Mouse (Mus musculus) small intestine, adult 10 weeks (tissue): ENCODE results near the gene Olfr1259. TPM values are rescaled to one million over a fixed set of nuclear protein-coding genes. Genes with fewer than 3 reads are reported as not detected.

Source experiments
- polyA plus RNA-seq: library from polyadenylated mRNA; stranded (reverse); fragments of 350-450 nt; fragmentation: Illumina TruSeq; extraction: RNeasy Lipid Tissue Mini Kit (QIAGEN cat#74804); gene quantifications from one replicate; pipeline ENCODE4 v1.2.3, GENCODE M21; 2014; ENCODE audit warnings: low replicate concordance

Olfr1259 gene
- polyA plus RNA-seq, result not detected

GRCm38 (mm10) chr2:89948564-89948963, at the start of gene Olfr1259:
TSS of gene Olfr1259 (minus strand) at chr2:89948664.

GRCm38 (mm10) chr2:89990921-89991320, 42.5 kb upstream of the Olfr1259 start, which contains the start of gene Olfr1261:
TSS of gene Olfr1261 (plus strand) at chr2:89991221.

DNA sequence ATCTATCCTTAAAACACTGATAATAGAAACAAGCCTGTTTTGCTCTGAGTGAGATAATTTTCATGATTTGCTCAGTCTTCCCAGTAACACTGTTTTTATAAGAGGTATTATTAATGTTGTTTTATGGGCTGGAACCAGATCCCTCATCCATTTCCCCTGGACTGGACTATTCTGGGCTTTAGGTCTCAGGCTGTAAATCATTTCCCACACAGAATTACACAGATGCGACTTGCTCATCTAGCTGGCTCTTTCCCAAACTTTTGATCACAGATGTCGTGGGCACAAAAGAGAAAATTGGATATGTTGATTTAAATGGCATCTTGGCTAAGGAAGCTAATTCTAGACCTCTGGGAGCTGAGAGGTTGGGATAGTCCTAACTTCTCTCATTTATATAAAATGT, 25.7 kb upstream of the Olfr1259 start, which contains the start of gene Olfr1260:
Gene Olfr1260 (plus strand): TSS at position 157 of the 400 bp plus-strand sequence.

GRCm38 (mm10) chr2:89927009-89927408, 21.5 kb downstream of the Olfr1259 start, which contains the start of gene Olfr1258:
TSS of gene Olfr1258 (plus strand) at chr2:89927309.

Other genes starting within 250 kb of the Olfr1259 start
- gene Olfr1252, start 223.7 kb downstream of the Olfr1259 start, polyA plus RNA-seq, result not detected
- gene Olfr1253, start 191.6 kb downstream of the Olfr1259 start, polyA plus RNA-seq, result not detected
- gene Olfr1254, start 155.0 kb downstream of the Olfr1259 start, polyA plus RNA-seq, result not detected
- gene Olfr1255, start 136.6 kb downstream of the Olfr1259 start, polyA plus RNA-seq, result not detected
- not detected for gene Olfr1256, start 107.1 kb downstream of the Olfr1259 start, polyA plus RNA-seq
- not detected for gene Olfr48, start 100.5 kb downstream of the Olfr1259 start, polyA plus RNA-seq
- not detected for gene Olfr1257, start 70.2 kb downstream of the Olfr1259 start, polyA plus RNA-seq
- gene Olfr1258, start 21.4 kb downstream of the Olfr1259 start, polyA plus RNA-seq, result not detected
- gene Olfr1260, start 25.7 kb upstream of the Olfr1259 start, polyA plus RNA-seq, result not detected
- gene Olfr1261, start 42.6 kb upstream of the Olfr1259 start, polyA plus RNA-seq, result not detected
- gene Olfr1262, start 51.5 kb upstream of the Olfr1259 start, polyA plus RNA-seq, result not detected
- not detected for gene Olfr1263, start 63.5 kb upstream of the Olfr1259 start, polyA plus RNA-seq
- gene Olfr1264, start 76.9 kb upstream of the Olfr1259 start, polyA plus RNA-seq, result not detected
- not detected for gene Olfr1265, start 86.7 kb upstream of the Olfr1259 start, polyA plus RNA-seq
- not detected for gene Olfr140, start 114.9 kb upstream of the Olfr1259 start, polyA plus RNA-seq
- not detected for gene Olfr1269, start 172.7 kb upstream of the Olfr1259 start, polyA plus RNA-seq
- gene Olfr32, start 193.6 kb upstream of the Olfr1259 start, polyA plus RNA-seq, result not detected
- not detected for gene Olfr1270, start 204.4 kb upstream of the Olfr1259 start, polyA plus RNA-seq